Mouse (Mus musculus) liver, adult 10 weeks (tissue): ENCODE measurements around the gene BC030867. TPM values are rescaled to one million over a fixed set of nuclear protein-coding genes. Genes with fewer than 3 reads are reported as not detected.

Source experiments
- polyA plus RNA-seq: library from polyadenylated mRNA; stranded (reverse); fragments of 350-450 nt; fragmentation: Illumina TruSeq; extraction: RNeasy Lipid Tissue Mini Kit (QIAGEN cat#74804); gene quantifications from one replicate; pipeline ENCODE4 v1.2.3, GENCODE M21; 2014; ENCODE audit warnings: low read depth, low replicate concordance

The BC030867 gene
- not detected for polyA plus RNA-seq

GRCm38 (mm10) chr11:102248630-102249230 lies at the start of gene BC030867:
TSS of gene BC030867 (plus strand) at chr11:102248882.

GRCm38 (mm10) chr11:102230006-102230741 lies 18.5 kb upstream of the BC030867 start, which contains the start of gene Hdac5:
TSS of gene Hdac5 (minus strand) at chr11:102230166.

DNA sequence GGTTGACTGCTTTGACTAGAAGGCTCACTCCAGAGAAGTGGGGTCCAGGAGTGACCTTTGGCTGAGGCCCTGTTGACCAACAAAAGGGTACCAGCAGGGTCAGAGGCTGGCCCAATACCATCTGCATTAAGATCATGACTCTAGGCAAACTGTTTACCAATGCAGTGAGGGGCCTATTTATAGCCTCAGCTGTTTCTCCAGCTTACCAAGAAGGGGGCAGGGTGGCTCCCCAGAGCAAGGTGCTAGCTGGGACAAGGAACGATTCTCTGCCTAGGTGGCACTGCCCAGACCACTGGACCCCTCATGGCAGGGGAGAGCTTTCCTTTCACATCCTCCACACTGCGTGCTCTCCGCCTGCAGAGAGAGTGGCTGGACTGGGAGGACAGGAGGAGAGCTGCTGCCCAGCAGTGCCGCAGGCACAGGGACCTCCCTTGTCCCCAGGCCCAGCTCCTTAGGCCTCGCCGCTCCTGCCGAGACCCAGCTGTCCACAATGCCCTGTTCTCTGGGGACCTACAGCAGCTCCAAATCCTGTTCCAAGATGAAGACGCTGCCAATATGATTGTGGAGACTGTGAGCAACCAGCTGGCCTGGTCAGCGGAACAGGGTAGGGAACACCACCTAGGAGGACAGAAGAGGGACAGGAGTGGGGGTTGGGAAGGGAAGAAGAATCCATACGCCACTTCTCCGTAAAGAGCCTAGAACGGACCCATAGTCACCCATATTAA lies 20.0 kb downstream of the BC030867 start, which contains the start of gene Asb16:
Gene Asb16, plus strand, starts transcription at position 224 of the 725 bp plus-strand sequence.

DNA sequence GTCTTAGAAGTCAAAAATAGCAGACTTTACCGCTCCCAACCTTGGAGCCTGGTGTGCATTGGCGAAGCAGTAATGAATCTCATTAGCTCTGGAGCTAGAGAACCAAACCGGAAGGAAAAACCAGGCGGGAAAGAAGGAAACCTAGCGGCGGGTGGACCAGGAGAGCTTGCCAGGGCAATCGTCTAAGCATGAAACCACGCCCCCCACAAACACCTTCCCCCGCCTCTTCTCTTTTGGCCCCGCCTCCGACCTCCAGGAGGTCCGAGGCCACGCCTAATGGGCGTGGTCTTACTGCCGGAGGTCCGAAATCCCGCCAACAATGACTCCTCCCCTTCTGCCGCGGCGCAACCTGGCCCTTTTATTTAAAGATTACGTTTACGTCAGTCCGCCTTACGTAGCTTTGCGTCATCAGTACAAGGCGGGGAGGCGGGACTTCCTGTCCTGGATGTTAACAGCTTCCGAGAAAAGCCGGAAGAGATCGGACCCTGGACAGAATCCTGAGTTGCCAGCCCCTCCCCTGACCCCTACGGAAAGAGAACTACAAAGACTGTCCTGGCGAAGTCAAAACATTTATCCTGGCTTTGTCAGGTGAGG lies 35.9 kb downstream of the BC030867 start, which contains the start of gene Tmub2:
Gene Tmub2, plus strand, starts transcription at position 431 of the 594 bp plus-strand sequence.

GRCm38 (mm10) chr11:102296491-102297472 lies 48.1 kb downstream of the BC030867 start, which contains the start of gene Atxn7l3:
TSS of gene Atxn7l3 (minus strand) at chr11:102296631.

Other genes starting within 250 kb of the BC030867 start
- gene Mpp3, start 220.4 kb upstream of the BC030867 start, polyA plus RNA-seq, result not detected
- gene Cd300lg, start 207.4 kb upstream of the BC030867 start, polyA plus RNA-seq, result 8.8 TPM
- not detected for gene Mpp2, start 160.4 kb upstream of the BC030867 start, polyA plus RNA-seq
- gene Ppy, start 147.6 kb upstream of the BC030867 start, polyA plus RNA-seq, result not detected
- gene Pyy, start 141.1 kb upstream of the BC030867 start, polyA plus RNA-seq, result not detected
- 3.0 TPM for gene Nags, start 103.4 kb upstream of the BC030867 start, polyA plus RNA-seq
- 1.9 TPM for gene Tmem101, start 92.5 kb upstream of the BC030867 start, polyA plus RNA-seq
- 28.2 TPM for gene Lsm12, start 63.6 kb upstream of the BC030867 start, polyA plus RNA-seq
- gene G6pc3, start 59.3 kb upstream of the BC030867 start, polyA plus RNA-seq, result not detected
- 3.7 TPM for gene Hdac5, start 18.7 kb upstream of the BC030867 start, polyA plus RNA-seq
- not detected for gene Asb16, start 19.9 kb downstream of the BC030867 start, polyA plus RNA-seq
- gene Tmub2, start 36.0 kb downstream of the BC030867 start, polyA plus RNA-seq, result 3.8 TPM
- gene Atxn7l3, start 47.7 kb downstream of the BC030867 start, polyA plus RNA-seq, result 3.3 TPM
- gene Ubtf, start 70.9 kb downstream of the BC030867 start, polyA plus RNA-seq, result 12.1 TPM
- gene Slc4a1, start 117.3 kb downstream of the BC030867 start, polyA plus RNA-seq, result not detected
- not detected for gene Rundc3a, start 144.5 kb downstream of the BC030867 start, polyA plus RNA-seq
- 57.4 TPM for gene Slc25a39, start 159.1 kb downstream of the BC030867 start, polyA plus RNA-seq
- gene Grn, start 181.4 kb downstream of the BC030867 start, polyA plus RNA-seq, result 12.5 TPM
- gene Fam171a2, start 198.8 kb downstream of the BC030867 start, polyA plus RNA-seq, result not detected
- not detected for gene Itga2b, start 221.2 kb downstream of the BC030867 start, polyA plus RNA-seq